Mouse (Mus musculus): ENCODE results near the gene Cacnb3. TPM values are rescaled to one million over a fixed set of nuclear protein-coding genes. Genes with fewer than 3 reads are reported as not detected.

Cacnb3 gene
- polyA plus RNA-seq, 1 experiment: 20.2 TPM

- WGBS: 72% methylated on average over 24 of the region's 24 CpGs
- DNase-seq: peak; percentile 72
- H3K27ac ChIP-seq (ENCODE audit: insufficient read depth, low read depth, low read length): no peak overlapping the region
- no peaks in the 10 kb centered on the region for H3K27me3 ChIP-seq (replicated peaks; ENCODE audit: control insufficient read depth, insufficient read depth, low read length)
- H3K4me3 ChIP-seq (ENCODE audit: insufficient read depth, low read depth, low read length): no peak overlapping the region
- H3K36me3 ChIP-seq (ENCODE audit: control insufficient read depth, insufficient read depth, low read length): peaks cover 9% of the 10 kb centered on the region
- TF ChIP-seq POLR2A (IDR thresholded peaks at IDR 0.05; ENCODE audit: low read depth, low read length) (no peak), CTCF (conservative IDR thresholded peaks at IDR 0.05; ENCODE audit: insufficient read depth, insufficient read length, low read depth, low read length) (no peak)
- no peaks in the 10 kb centered on the region for H3K4me1 ChIP-seq (ENCODE audit: control insufficient read depth, insufficient read depth, low read length)
These were observed 14.7 kb downstream of the Cacnb3 start for GRCm38 (mm10) chr15:98645057-98646026.

- WGBS: 74% methylated on average over 8 of the region's 8 CpGs
- Histone ChIP-seq H3K36me3 (ENCODE audit: control insufficient read depth, insufficient read depth, low read length) (peaks cover 13% of the 10 kb centered on the region), H3K4me3 (ENCODE audit: insufficient read depth, low read depth, low read length) (no peak overlapping the region), H3K4me1 (ENCODE audit: control insufficient read depth, insufficient read depth, low read length) (no peaks in the 10 kb centered on the region), H3K27me3 (replicated peaks; ENCODE audit: control insufficient read depth, insufficient read depth, low read length) (no peaks in the 10 kb centered on the region), H3K27ac (ENCODE audit: insufficient read depth, low read depth, low read length) (no peak overlapping the region)
- TF ChIP-seq POLR2A (IDR thresholded peaks at IDR 0.05; ENCODE audit: low read depth, low read length): no peak
- TF ChIP-seq CTCF (conservative IDR thresholded peaks at IDR 0.05; ENCODE audit: insufficient read depth, insufficient read length, low read depth, low read length): no peak
- no peak for DNase-seq
These were observed 16.1 kb downstream of the Cacnb3 start for GRCm38 (mm10) chr15:98646737-98647136.

- Histone ChIP-seq H3K4me3 (ENCODE audit: insufficient read depth, low read depth, low read length) (no peak overlapping the region), H3K4me1 (ENCODE audit: control insufficient read depth, insufficient read depth, low read length) (no peaks in the 10 kb centered on the region), H3K27me3 (replicated peaks; ENCODE audit: control insufficient read depth, insufficient read depth, low read length) (no peaks in the 10 kb centered on the region), H3K27ac (ENCODE audit: insufficient read depth, low read depth, low read length) (no peak overlapping the region), H3K36me3 (ENCODE audit: control insufficient read depth, insufficient read depth, low read length) (peaks cover 14% of the 10 kb centered on the region)
- DNase-seq: no peak
- WGBS: 88% methylated on average over 10 of the region's 10 CpGs
- TF ChIP-seq CTCF (conservative IDR thresholded peaks at IDR 0.05; ENCODE audit: insufficient read depth, insufficient read length, low read depth, low read length): no peak
These were observed 16.7 kb downstream of the Cacnb3 start for GRCm38 (mm10) chr15:98647308-98647707.

GRCm38 (mm10) chr15:98648071-98648470 lies 17.4 kb downstream of the Cacnb3 start:
- 95% methylated on average over 3 of the region's 3 CpGs for WGBS
- no peak for TF ChIP-seq POLR2A (IDR thresholded peaks at IDR 0.05; ENCODE audit: low read depth, low read length)
- no peak for TF ChIP-seq CTCF (conservative IDR thresholded peaks at IDR 0.05; ENCODE audit: insufficient read depth, insufficient read length, low read depth, low read length)
- no peak for DNase-seq
- Histone ChIP-seq H3K4me1 (ENCODE audit: control insufficient read depth, insufficient read depth, low read length) (no peaks in the 10 kb centered on the region), H3K4me3 (ENCODE audit: insufficient read depth, low read depth, low read length) (no peak overlapping the region), H3K36me3 (ENCODE audit: control insufficient read depth, insufficient read depth, low read length) (peaks cover 14% of the 10 kb centered on the region), H3K27me3 (replicated peaks; ENCODE audit: control insufficient read depth, insufficient read depth, low read length) (no peaks in the 10 kb centered on the region), H3K27ac (ENCODE audit: insufficient read depth, low read depth, low read length) (no peak overlapping the region)

DNA sequence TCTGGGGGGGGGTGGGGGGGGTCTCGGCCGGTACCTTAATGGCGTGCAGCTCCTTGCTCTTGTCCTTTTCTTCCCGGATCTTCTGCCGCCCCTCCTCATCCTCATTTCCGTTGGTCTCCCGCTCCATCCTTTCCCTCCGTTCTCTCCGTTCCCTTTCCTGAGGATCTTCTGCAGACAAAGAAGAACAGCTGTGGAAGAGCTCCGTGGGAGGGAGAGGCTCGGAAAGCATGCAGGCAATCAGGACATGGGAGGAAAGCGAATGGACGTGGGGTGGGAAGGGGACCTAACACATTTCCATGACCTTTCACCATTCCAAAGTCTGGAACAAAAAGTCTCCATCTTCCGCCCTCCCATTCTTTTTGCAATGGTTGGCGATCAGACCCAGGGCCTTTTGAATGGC lies 20.8 kb downstream of the Cacnb3 start:
- TF ChIP-seq CTCF (conservative IDR thresholded peaks at IDR 0.05; ENCODE audit: insufficient read depth, insufficient read length, low read depth, low read length) (no peak), POLR2A (IDR thresholded peaks at IDR 0.05; ENCODE audit: low read depth, low read length) (no peak)
- Histone ChIP-seq H3K27me3 (replicated peaks; ENCODE audit: control insufficient read depth, insufficient read depth, low read length) (no peaks in the 10 kb centered on the region), H3K36me3 (ENCODE audit: control insufficient read depth, insufficient read depth, low read length) (peaks cover 12% of the 10 kb centered on the region), H3K4me1 (ENCODE audit: control insufficient read depth, insufficient read depth, low read length) (no peaks in the 10 kb centered on the region), H3K27ac (ENCODE audit: insufficient read depth, low read depth, low read length) (no peak overlapping the region), H3K4me3 (ENCODE audit: insufficient read depth, low read depth, low read length) (no peak overlapping the region)
- no peak for DNase-seq
- WGBS: 94% methylated on average over 15 of the region's 15 CpGs

DNA sequence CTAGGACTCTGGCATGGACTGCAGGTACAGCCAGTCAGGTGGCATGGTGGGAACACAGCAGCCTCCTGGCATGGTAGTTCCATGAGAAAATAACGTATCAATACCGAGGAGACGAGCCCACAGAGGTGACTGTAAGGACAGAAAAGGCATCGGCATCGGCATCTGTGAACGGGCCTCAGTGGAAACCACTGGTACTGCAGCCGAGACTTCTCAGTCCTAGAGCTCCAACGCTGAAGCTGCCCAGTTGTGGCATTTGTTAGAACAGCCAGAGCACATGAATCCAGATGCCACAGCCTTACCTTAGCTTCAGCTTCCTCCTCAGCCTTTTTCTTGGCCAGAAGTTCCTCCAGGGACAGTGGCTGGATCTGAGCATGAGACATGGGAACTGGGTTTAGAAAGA lies 21.5 kb downstream of the Cacnb3 start:
- 95% methylated on average over 8 of the region's 8 CpGs for WGBS
- no peaks in the 10 kb centered on the region for H3K4me1 ChIP-seq (ENCODE audit: control insufficient read depth, insufficient read depth, low read length)
- TF ChIP-seq POLR2A (IDR thresholded peaks at IDR 0.05; ENCODE audit: low read depth, low read length) (no peak), CTCF (conservative IDR thresholded peaks at IDR 0.05; ENCODE audit: insufficient read depth, insufficient read length, low read depth, low read length) (no peak)
- no peak overlapping the region for H3K4me3 ChIP-seq (ENCODE audit: insufficient read depth, low read depth, low read length)
- H3K27ac ChIP-seq (ENCODE audit: insufficient read depth, low read depth, low read length): no peak overlapping the region
- H3K36me3 ChIP-seq (ENCODE audit: control insufficient read depth, insufficient read depth, low read length): peaks cover 12% of the 10 kb centered on the region
- no peak for DNase-seq
- H3K27me3 ChIP-seq (replicated peaks; ENCODE audit: control insufficient read depth, insufficient read depth, low read length): no peaks in the 10 kb centered on the region

DNA sequence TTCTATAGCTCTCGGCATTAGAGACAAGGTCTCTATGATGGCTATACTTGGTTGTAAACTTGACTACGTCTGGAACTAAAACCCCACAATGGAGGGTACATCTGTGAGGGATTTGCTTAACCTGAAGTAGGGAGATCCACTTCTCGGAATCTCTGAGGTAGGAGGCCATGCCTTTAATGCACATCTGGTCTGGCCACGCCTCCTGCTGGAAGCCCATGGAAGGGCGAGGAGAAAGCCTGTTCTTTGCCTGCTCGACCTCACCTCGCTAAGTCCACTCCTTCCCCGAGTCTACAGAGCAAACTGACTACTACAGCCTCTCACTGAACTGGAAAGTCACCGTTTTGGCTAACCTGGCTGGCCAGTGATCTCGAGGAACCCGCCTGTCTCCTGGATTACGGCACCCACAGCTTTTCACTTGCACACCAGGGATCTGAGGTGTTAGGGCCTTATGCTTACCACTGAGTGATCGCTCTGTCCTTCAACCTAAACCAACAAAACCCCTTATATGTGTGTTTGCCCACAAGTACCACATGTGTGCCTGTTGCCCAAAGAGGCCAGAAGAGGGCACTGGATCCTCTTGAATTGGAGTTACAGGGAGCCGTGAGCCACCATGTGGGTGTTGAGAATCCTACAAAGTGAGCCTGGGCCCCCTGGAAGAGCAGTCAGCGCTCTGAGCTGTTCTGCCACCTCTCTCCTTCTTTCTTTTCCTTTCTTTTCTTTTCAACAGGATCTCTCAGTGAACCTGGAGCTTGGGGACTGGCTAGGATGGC lies 26.5 kb downstream of the Cacnb3 start:
- Histone ChIP-seq H3K36me3 (ENCODE audit: control insufficient read depth, insufficient read depth, low read length) (no peaks in the 10 kb centered on the region; the same call in 1 of the 2 replicates), H3K4me1 (ENCODE audit: control insufficient read depth, insufficient read depth, low read length) (no peaks in the 10 kb centered on the region), H3K4me3 (ENCODE audit: insufficient read depth, low read depth, low read length) (no peak overlapping the region), H3K27me3 (replicated peaks; ENCODE audit: control insufficient read depth, insufficient read depth, low read length) (no peaks in the 10 kb centered on the region), H3K27ac (ENCODE audit: insufficient read depth, low read depth, low read length) (no peak overlapping the region)
- WGBS: 84% methylated on average over 15 of the region's 15 CpGs
- no peak for DNase-seq
- TF ChIP-seq POLR2A (IDR thresholded peaks at IDR 0.05; ENCODE audit: low read depth, low read length): no peak
- no peak; the same call in 1 of the 2 replicates for TF ChIP-seq CTCF (conservative IDR thresholded peaks at IDR 0.05; ENCODE audit: insufficient read depth, insufficient read length, low read depth, low read length)
